Mouse (Mus musculus): Measurements from ENCODE around the gene Jag2.

Gene Jag2

GRCm38 (mm10) chr12:112917906-112918305, 11.7 kb downstream of the Jag2 start:
- Histone ChIP-seq H3K4me1 (replicated peaks; ENCODE audit: low read depth, low read length) (peaks cover 53% of the 10 kb centered on the region), H3K27me3 (ENCODE audit: insufficient read depth, low read length) (peaks cover 4% of the 10 kb centered on the region; the same call in 1 of the 2 replicates), H3K36me3 (ENCODE audit: insufficient read depth, low read length) (peaks cover 56% of the 10 kb centered on the region), H3K9me3 (ENCODE audit: low read length) (no peaks in the 10 kb centered on the region), H3K4me3 (replicated peaks; ENCODE audit: low read length) (no peak overlapping the region)
- no peak for TF ChIP-seq POU5F1 (IDR thresholded peaks at IDR 0.05; ENCODE audit: borderline replicate concordance, low read length)
- no peak for TF ChIP-seq NANOG (IDR thresholded peaks at IDR 0.05; ENCODE audit: borderline replicate concordance, low read length)
- no peak for TF ChIP-seq CTCF (conservative IDR thresholded peaks at IDR 0.05; ENCODE audit: low read length)

GRCm38 (mm10) chr12:112917486-112917885, 12.1 kb downstream of the Jag2 start:
- no peak overlapping the region for H3K4me3 ChIP-seq (replicated peaks; ENCODE audit: low read length)
- H3K9me3 ChIP-seq (ENCODE audit: low read length), result no peaks in the 10 kb centered on the region
- H3K27me3 ChIP-seq (ENCODE audit: insufficient read depth, low read length), result peaks cover 4% of the 10 kb centered on the region; the same call in 1 of the 2 replicates
- H3K36me3 ChIP-seq (ENCODE audit: insufficient read depth, low read length), result peaks cover 60% of the 10 kb centered on the region
- TF ChIP-seq CTCF (conservative IDR thresholded peaks at IDR 0.05; ENCODE audit: low read length), result no peak
- no peak for TF ChIP-seq POU5F1 (IDR thresholded peaks at IDR 0.05; ENCODE audit: borderline replicate concordance, low read length)
- no peak for TF ChIP-seq NANOG (IDR thresholded peaks at IDR 0.05; ENCODE audit: borderline replicate concordance, low read length)
- H3K4me1 ChIP-seq (replicated peaks; ENCODE audit: low read depth, low read length), result peaks cover 57% of the 10 kb centered on the region

- TF ChIP-seq NANOG (IDR thresholded peaks at IDR 0.05; ENCODE audit: borderline replicate concordance, low read length), result no peak
- TF ChIP-seq CTCF (conservative IDR thresholded peaks at IDR 0.05; ENCODE audit: low read length), result no peak
- TF ChIP-seq POU5F1 (IDR thresholded peaks at IDR 0.05; ENCODE audit: borderline replicate concordance, low read length), result no peak
- Histone ChIP-seq H3K27me3 (ENCODE audit: insufficient read depth, low read length) (peaks cover 4% of the 10 kb centered on the region; the same call in 1 of the 2 replicates), H3K4me3 (replicated peaks; ENCODE audit: low read length) (no peak overlapping the region), H3K9me3 (ENCODE audit: low read length) (no peaks in the 10 kb centered on the region), H3K36me3 (ENCODE audit: insufficient read depth, low read length) (peaks cover 63% of the 10 kb centered on the region), H3K4me1 (replicated peaks; ENCODE audit: low read depth, low read length) (peaks cover 64% of the 10 kb centered on the region)
Observed at GRCm38 (mm10) chr12:112916698-112917400, 12.7 kb downstream of the Jag2 start.

GRCm38 (mm10) chr12:112915587-112915986, 14.0 kb downstream of the Jag2 start:
- Histone ChIP-seq H3K4me1 (replicated peaks; ENCODE audit: low read depth, low read length) (peaks cover 64% of the 10 kb centered on the region), H3K27me3 (ENCODE audit: insufficient read depth, low read length) (peaks cover 7% of the 10 kb centered on the region; the same call in 1 of the 2 replicates), H3K9me3 (ENCODE audit: low read length) (no peaks in the 10 kb centered on the region), H3K36me3 (ENCODE audit: insufficient read depth, low read length) (peaks cover 72% of the 10 kb centered on the region), H3K4me3 (replicated peaks; ENCODE audit: low read length) (no peak overlapping the region)
- no peak for TF ChIP-seq POU5F1 (IDR thresholded peaks at IDR 0.05; ENCODE audit: borderline replicate concordance, low read length)
- no peak for TF ChIP-seq CTCF (conservative IDR thresholded peaks at IDR 0.05; ENCODE audit: low read length)
- TF ChIP-seq NANOG (IDR thresholded peaks at IDR 0.05; ENCODE audit: borderline replicate concordance, low read length), result no peak

GRCm38 (mm10) chr12:112914527-112914926, 15.0 kb downstream of the Jag2 start:
- Histone ChIP-seq H3K9me3 (ENCODE audit: low read length) (no peaks in the 10 kb centered on the region), H3K27me3 (ENCODE audit: insufficient read depth, low read length) (peaks cover 7% of the 10 kb centered on the region; the same call in 1 of the 2 replicates), H3K36me3 (ENCODE audit: insufficient read depth, low read length) (peaks cover 75% of the 10 kb centered on the region), H3K4me1 (replicated peaks; ENCODE audit: low read depth, low read length) (peaks cover 68% of the 10 kb centered on the region), H3K4me3 (replicated peaks; ENCODE audit: low read length) (no peak overlapping the region)
- no peak for TF ChIP-seq NANOG (IDR thresholded peaks at IDR 0.05; ENCODE audit: borderline replicate concordance, low read length)
- TF ChIP-seq POU5F1 (IDR thresholded peaks at IDR 0.05; ENCODE audit: borderline replicate concordance, low read length), result no peak
- no peak for TF ChIP-seq CTCF (conservative IDR thresholded peaks at IDR 0.05; ENCODE audit: low read length)

GRCm38 (mm10) chr12:112912951-112913745, 16.4 kb downstream of the Jag2 start:
- peaks cover 74% of the 10 kb centered on the region for H3K4me1 ChIP-seq (replicated peaks; ENCODE audit: low read depth, low read length)

GRCm38 (mm10) chr12:112911701-112912100, 17.9 kb downstream of the Jag2 start:
- Histone ChIP-seq H3K36me3 (ENCODE audit: insufficient read depth, low read length) (peaks cover 87% of the 10 kb centered on the region), H3K27me3 (ENCODE audit: insufficient read depth, low read length) (0 out of 2 replicates have a peak, but pooled peaks cover 3% of the 10 kb centered on the region), H3K4me3 (replicated peaks; ENCODE audit: low read length) (no peak overlapping the region), H3K9me3 (ENCODE audit: low read length) (no peaks in the 10 kb centered on the region), H3K4me1 (replicated peaks; ENCODE audit: low read depth, low read length) (peaks cover 69% of the 10 kb centered on the region)
- TF ChIP-seq CTCF (conservative IDR thresholded peaks at IDR 0.05; ENCODE audit: low read length), result no peak
- no peak for TF ChIP-seq POU5F1 (IDR thresholded peaks at IDR 0.05; ENCODE audit: borderline replicate concordance, low read length)
- TF ChIP-seq NANOG (IDR thresholded peaks at IDR 0.05; ENCODE audit: borderline replicate concordance, low read length), result no peak

More at GRCm38 (mm10) chr12:112912951-112913745, 16.4 kb downstream of the Jag2 start:
- Histone ChIP-seq H3K9me3 (ENCODE audit: low read length) (no peaks in the 10 kb centered on the region), H3K27me3 (ENCODE audit: insufficient read depth, low read length) (0 out of 2 replicates have a peak, but pooled peaks cover 3% of the 10 kb centered on the region), H3K36me3 (ENCODE audit: insufficient read depth, low read length) (peaks cover 83% of the 10 kb centered on the region), H3K4me3 (replicated peaks; ENCODE audit: low read length) (peak overlapping the region; percentile 52)
- TF ChIP-seq POU5F1 (IDR thresholded peaks at IDR 0.05; ENCODE audit: borderline replicate concordance, low read length) (no peak), NANOG (IDR thresholded peaks at IDR 0.05; ENCODE audit: borderline replicate concordance, low read length) (no peak), CTCF (conservative IDR thresholded peaks at IDR 0.05; ENCODE audit: low read length) (no peak)

GRCm38 (mm10) chr12:112908991-112909390, 20.6 kb downstream of the Jag2 start:
- Histone ChIP-seq H3K4me1 (replicated peaks; ENCODE audit: low read depth, low read length) (peaks cover 48% of the 10 kb centered on the region), H3K4me3 (replicated peaks; ENCODE audit: low read length) (peak overlapping the region; percentile 39; the same call in 1 of the 2 replicates), H3K9me3 (ENCODE audit: low read length) (no peaks in the 10 kb centered on the region), H3K27me3 (ENCODE audit: insufficient read depth, low read length) (0 out of 2 replicates have a peak, but pooled peaks cover 3% of the 10 kb centered on the region), H3K36me3 (ENCODE audit: insufficient read depth, low read length) (peaks cover 67% of the 10 kb centered on the region)
- TF ChIP-seq NANOG (IDR thresholded peaks at IDR 0.05; ENCODE audit: borderline replicate concordance, low read length) (no peak), CTCF (conservative IDR thresholded peaks at IDR 0.05; ENCODE audit: low read length) (no peak), POU5F1 (IDR thresholded peaks at IDR 0.05; ENCODE audit: borderline replicate concordance, low read length) (no peak)

All from E14TG2a.4 (cell line).